Mouse (Mus musculus) cerebellum, adult 2 months (tissue): ENCODE measurements around the gene Adgrl4. TPM values are rescaled to one million over a fixed set of nuclear protein-coding genes. Genes with fewer than 3 reads are reported as not detected.

ENCODE experiments used
- DNase-seq, 2 experiments: peaks; one replicate each; pipeline ENCODE4 v3.0.0; 2021
- H3K27ac ChIP-seq: fragments of 200-500 bp; 2 replicates; pipeline ENCODE4 v1.5.1; 2012; ENCODE audit warnings: low read length, control low read depth, inconsistent platforms; ENCODE audit not compliant: insufficient read depth
- H3K27me3 ChIP-seq: fragments of 200-500 bp; 2 replicates; pipeline ENCODE4 v1.6.1; 2012; ENCODE audit warnings: inconsistent platforms, mild to moderate bottlenecking, low read length, moderate library complexity; ENCODE audit not compliant: control insufficient read depth, insufficient read depth
- H3K4me1 ChIP-seq: fragments of 200-500 bp; 2 replicates; pipeline ENCODE4 v1.6.1; 2011; ENCODE audit warnings: low read length; ENCODE audit not compliant: control insufficient read depth, insufficient read depth
- H3K4me3 ChIP-seq: fragments of 200-500 bp; replicated peaks from 2 replicates; pipeline ENCODE3; 2011; ENCODE audit warnings: mild to moderate bottlenecking, low read depth, low read length, control low read depth; ENCODE audit not compliant: insufficient read depth
- CTCF ChIP-seq: fragments of 200-500 bp; IDR thresholded peaks from 2 replicates; pipeline ENCODE4 v1.5.1; 2011; ENCODE audit warnings: low read depth, mild to moderate bottlenecking, control low read depth, low read length, moderate library complexity, borderline replicate concordance; ENCODE audit not compliant: insufficient read depth
- POLR2A ChIP-seq: fragments of 200-500 bp; IDR thresholded peaks from 2 replicates; pipeline ENCODE4 v1.6.1; 2011; ENCODE audit warnings: low read length, control low read depth, borderline replicate concordance; ENCODE audit not compliant: insufficient read depth
- WGBS: fragments of 180-500 bp; shearing (Covaris S2); methylation state at CpG from one replicate; pipeline ENCODE4 v1.1.7; 2018; 5-methylcytosine and 5-hydroxymethylcytosine counted together
- polyA plus RNA-seq: library from polyadenylated mRNA; depleted of rRNA; stranded (reverse); fragments of >200 nt; gene quantifications from 2 replicates; pipeline ENCODE4 v1.2.3, GENCODE M21; 2012

The Adgrl4 gene
- polyA plus RNA-seq, 1 experiment, result 16.9 TPM

DNA sequence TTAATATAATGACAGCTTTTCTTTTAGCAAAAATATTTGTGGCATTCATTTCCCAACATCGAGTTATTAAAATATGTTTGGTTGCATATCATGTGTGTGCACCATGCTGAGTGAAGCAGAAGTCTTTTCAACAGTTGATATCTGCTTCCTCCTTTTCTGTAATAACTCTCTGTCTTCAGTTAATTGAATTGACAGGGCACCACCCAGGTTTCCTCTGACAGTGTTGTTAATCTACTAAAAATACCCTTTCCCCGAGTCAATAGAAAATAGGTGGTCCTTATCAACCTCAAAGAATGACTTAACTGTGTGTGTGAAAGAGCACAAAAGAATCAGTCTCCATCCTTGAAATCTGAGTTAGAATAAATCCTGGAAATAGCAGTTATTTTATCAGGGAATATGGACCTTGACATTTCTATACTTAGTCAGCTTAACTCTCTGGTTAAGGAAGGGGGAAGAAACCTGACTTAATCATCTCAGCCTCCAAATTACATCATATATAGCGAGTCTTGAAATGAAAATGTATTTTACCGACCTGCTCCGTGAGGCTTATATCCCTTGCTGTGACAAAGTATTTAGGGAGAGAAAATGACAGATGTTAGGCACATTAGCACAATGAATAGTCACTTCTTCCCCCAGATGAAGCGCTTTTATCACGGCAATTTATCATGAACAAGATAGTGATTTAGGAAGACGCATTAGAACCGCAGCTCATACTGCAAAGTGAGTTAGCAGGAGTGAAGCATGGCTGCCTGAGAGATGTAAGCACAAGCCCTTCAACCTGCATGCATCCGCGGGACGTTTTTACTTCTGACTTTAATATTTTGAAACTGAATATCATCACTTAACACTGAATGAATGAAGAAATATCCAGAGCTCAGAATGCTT lies 19.8 kb upstream of the Adgrl4 start:
- no peak overlapping the region for H3K27ac ChIP-seq
- no peak for DNase-seq
- H3K4me1 ChIP-seq, result no peaks in the 10 kb centered on the region
- TF ChIP-seq CTCF (no peak), POLR2A (no peak)
- WGBS, result 47% methylated on average over 12 of the region's 12 CpGs
- H3K4me3 ChIP-seq, result no peak overlapping the region
- no peaks in the 10 kb centered on the region for H3K27me3 ChIP-seq

- Histone ChIP-seq H3K4me3 (no peak overlapping the region), H3K27me3 (no peaks in the 10 kb centered on the region), H3K4me1 (no peaks in the 10 kb centered on the region), H3K27ac (no peak overlapping the region)
- TF ChIP-seq POLR2A (no peak), CTCF (no peak)
- WGBS, result 52% methylated on average over 9 of the region's 9 CpGs
- DNase-seq, result no peak
Measured at GRCm38 (mm10) chr3:151424326-151425207, 13.1 kb upstream of the Adgrl4 start.

DNA sequence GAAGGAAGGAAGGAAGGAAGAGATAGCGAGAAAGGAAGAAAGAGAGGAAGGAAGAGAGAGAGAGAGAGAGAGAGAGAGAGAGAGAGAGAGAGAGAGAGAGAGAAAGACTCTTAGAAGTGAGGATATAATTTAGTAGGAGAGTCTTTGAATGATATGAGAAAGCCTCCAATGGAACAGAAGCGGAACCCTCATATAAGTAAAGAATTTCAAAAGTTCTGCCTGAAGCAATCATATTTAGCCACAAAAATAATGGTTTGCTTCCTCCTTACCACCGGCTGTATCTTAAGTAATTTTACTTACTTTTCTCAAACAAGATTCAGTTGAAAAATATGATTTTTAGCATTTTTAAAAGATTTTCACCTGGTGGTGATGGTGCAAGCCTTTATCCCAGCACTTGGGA lies 7.6 kb upstream of the Adgrl4 start:
- TF ChIP-seq CTCF (no peak), POLR2A (no peak)
- H3K4me3 ChIP-seq, result no peak overlapping the region
- H3K27ac ChIP-seq, result no peak overlapping the region
- H3K27me3 ChIP-seq, result no peaks in the 10 kb centered on the region
- 95% methylated on average over 3 of the region's 3 CpGs for WGBS
- no peak for DNase-seq
- no peaks in the 10 kb centered on the region for H3K4me1 ChIP-seq

DNA sequence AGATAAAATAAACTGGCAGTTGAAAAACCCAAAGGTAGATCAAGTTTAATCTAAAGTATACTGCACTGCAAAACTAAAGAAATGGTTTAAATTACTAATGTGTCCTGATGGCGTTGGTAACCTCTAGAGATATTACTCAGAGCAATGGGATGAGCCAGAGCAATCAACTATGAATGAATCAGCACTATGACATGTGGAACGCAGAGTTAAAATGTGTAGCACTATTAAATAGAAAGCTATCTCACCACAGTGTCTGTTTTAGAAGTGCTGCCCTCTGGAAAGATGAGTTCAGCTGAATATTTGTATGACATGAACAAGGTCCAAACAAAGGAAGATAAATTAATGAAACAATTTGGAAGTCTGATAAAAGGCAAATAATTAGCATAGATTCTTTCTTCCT lies 6.2 kb upstream of the Adgrl4 start:
- no peak for DNase-seq
- TF ChIP-seq CTCF (no peak), POLR2A (no peak)
- 61% methylated on average over 2 of the region's 2 CpGs for WGBS
- Histone ChIP-seq H3K4me3 (no peak overlapping the region), H3K27ac (no peak overlapping the region), H3K27me3 (no peaks in the 10 kb centered on the region), H3K4me1 (no peaks in the 10 kb centered on the region)

GRCm38 (mm10) chr3:151438364-151438763 lies 677 bp downstream of the Adgrl4 start:
- Histone ChIP-seq H3K4me1 (no peaks in the 10 kb centered on the region; the same call in 1 of the 2 replicates), H3K27me3 (no peaks in the 10 kb centered on the region), H3K4me3 (no peak overlapping the region), H3K27ac (no peak overlapping the region)
- DNase-seq, result no peak
- 88% methylated on average over 5 of the region's 5 CpGs for WGBS
- no peak for TF ChIP-seq CTCF
- TF ChIP-seq POLR2A, result no peak

DNA sequence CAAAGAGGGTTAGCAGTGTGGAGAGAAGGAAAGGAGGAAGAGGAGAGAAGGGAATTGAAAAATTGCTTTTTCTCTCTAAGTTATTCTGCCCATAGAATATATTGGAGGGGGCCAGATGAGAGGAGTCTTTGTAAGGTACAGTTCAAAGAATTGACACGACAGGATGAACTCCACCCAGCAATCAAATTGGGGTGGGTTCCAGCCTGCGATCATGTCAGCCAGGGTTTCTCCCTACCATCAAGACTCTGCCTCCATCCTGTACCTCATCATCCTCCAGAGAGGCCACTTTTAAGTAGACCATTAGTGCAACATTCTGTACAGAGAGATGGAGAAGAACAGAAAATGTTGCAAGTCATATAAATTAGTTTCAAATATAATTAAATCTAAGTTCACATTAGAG lies 2.3 kb downstream of the Adgrl4 start:
- H3K27me3 ChIP-seq, result no peaks in the 10 kb centered on the region
- DNase-seq, result no peak
- H3K4me1 ChIP-seq, result no peaks in the 10 kb centered on the region; the same call in 1 of the 2 replicates
- TF ChIP-seq POLR2A (no peak), CTCF (no peak)
- no peak overlapping the region for H3K4me3 ChIP-seq
- H3K27ac ChIP-seq, result no peak overlapping the region
- 82% methylated on average over 2 of the region's 2 CpGs for WGBS

- TF ChIP-seq POLR2A (no peak), CTCF (no peak)
- Histone ChIP-seq H3K4me3 (no peak overlapping the region), H3K4me1 (no peaks in the 10 kb centered on the region; the same call in 1 of the 2 replicates), H3K27ac (no peak overlapping the region), H3K27me3 (no peaks in the 10 kb centered on the region)
- WGBS, result 95% methylated on average over 2 of the region's 2 CpGs
- no peak for DNase-seq
Measured at GRCm38 (mm10) chr3:151442026-151442425, 4.3 kb downstream of the Adgrl4 start.

DNA sequence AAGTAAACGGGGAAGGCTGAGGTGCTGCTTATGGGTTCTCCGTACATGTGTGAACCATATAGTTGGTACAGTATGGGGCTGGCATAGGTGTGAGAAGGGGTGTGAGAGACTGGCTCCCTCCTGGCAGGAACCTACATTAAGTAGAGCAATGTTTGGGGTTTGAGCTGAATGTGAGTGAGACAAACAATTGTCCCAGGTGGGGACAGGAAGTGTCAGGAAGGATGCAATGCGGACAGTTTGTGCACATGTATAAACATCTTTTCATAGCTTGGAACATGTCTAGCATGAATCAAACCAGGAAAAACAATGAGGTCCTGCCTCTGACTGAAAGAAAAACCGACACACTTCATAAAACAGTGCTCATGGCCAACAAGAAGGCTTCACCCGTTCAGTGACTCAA lies 5.8 kb downstream of the Adgrl4 start:
- Histone ChIP-seq H3K27ac (no peak overlapping the region), H3K27me3 (no peaks in the 10 kb centered on the region), H3K4me1 (no peaks in the 10 kb centered on the region), H3K4me3 (no peak overlapping the region)
- 86% methylated on average over 5 of the region's 5 CpGs for WGBS
- DNase-seq, result no peak
- TF ChIP-seq POLR2A (no peak), CTCF (no peak)
